Mouse (Mus musculus): Measurements from ENCODE around the gene Mus81. TPM values are rescaled to one million over a fixed set of nuclear protein-coding genes. Genes with fewer than 3 reads are reported as not detected.

The Mus81 gene
- total and polyA plus RNA-seq, 2 experiments from 2014 or later, result 32.6 to 54.8 TPM

DNA sequence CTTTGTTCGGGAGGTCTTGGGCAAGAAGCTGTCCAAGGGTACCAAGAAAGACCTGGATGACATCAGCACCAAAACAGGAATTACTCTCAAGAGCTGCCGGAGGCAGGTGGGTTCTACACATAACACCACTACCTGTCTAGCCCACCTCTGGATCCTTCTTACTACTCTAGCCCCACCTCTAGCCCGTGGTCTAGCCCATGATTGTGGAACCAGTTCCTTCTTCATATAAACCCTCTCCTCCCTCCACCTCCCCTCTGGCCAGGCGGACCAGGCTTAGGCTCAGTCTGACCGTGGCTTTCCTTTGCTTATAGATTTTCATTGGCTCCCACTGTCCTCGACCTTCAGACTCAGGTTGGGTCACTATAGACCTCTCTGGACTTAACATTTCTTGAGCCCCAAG lies 26.8 kb downstream of the Mus81 start:
- Histone ChIP-seq H3K36me3 (ENCODE audit: insufficient read depth) (peaks cover 33% of the 10 kb centered on the region), H3K4me1 (ENCODE audit: insufficient read depth) (peaks cover 23% of the 10 kb centered on the region), H3K27ac (ENCODE audit: low read depth, low read length) (no peak overlapping the region), H3K27me3 (ENCODE audit: insufficient read depth, low read length) (no peaks in the 10 kb centered on the region), H3K9ac (peak overlapping the region; percentile 77; the same call in 1 of the 2 replicates), H3K4me2 (ENCODE audit: low read depth) (peak overlapping the region; percentile 93), H3K9me3 (ENCODE audit: low read length) (no peaks in the 10 kb centered on the region), H3K4me3 (ENCODE audit: low read depth, low read length) (peak overlapping the region; percentile 88)
- TF ChIP-seq CTCF (IDR thresholded peaks at IDR 0.05; ENCODE audit: low read depth), result no peak
- ATAC-seq (no peak), DNase-seq (no peak)
- WGBS, result 82% methylated on average over 6 of the region's 6 CpGs

DNA sequence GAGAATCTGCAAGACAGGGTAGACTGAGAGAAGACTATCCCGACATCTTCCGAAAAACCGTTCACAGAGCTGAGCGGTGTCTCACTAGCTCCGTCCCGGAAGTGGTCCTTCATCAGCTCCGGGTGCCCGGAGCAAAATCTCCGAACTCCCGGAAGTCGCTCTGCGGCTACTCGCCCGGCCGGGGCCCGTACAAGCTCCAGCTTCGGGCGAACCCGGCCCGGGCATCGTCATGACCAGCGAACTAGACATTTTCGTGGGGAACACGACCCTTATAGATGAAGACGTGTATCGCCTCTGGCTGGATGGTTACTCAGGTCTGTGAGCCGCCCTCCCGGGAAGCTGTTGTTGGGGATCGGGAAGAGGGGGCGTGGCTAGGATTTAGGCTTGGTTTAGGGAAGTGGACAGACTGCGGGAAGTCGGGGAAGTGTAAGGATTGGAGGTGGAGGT lies 27.7 kb downstream of the Mus81 start, which contains the start of gene Fibp:
Fibp (plus strand) TSS at position 151 of the 447 bp plus-strand sequence.
- DNase-seq (peak; percentile 94), ATAC-seq (peak; percentile 70)
- H3K27ac ChIP-seq (ENCODE audit: low read depth, low read length), result peak within 1 kb of the TSS; percentile 81
- H3K36me3 ChIP-seq (ENCODE audit: insufficient read depth), result peaks cover 23% of the 10 kb centered on the region
- peak within 1 kb of the TSS; percentile 88 for H3K4me3 ChIP-seq (ENCODE audit: low read depth, low read length)
- H3K9ac ChIP-seq, result peak within 1 kb of the TSS; percentile 77
- H3K27me3 ChIP-seq (ENCODE audit: insufficient read depth, low read length), result no peaks in the 10 kb centered on the region
- peak within 1 kb of the TSS; percentile 93 for H3K4me2 ChIP-seq (ENCODE audit: low read depth)
- H3K4me1 ChIP-seq (ENCODE audit: insufficient read depth), result peaks cover 30% of the 10 kb centered on the region
- TF ChIP-seq CTCF (IDR thresholded peaks at IDR 0.05; ENCODE audit: low read depth), result no peak
- H3K9me3 ChIP-seq (ENCODE audit: low read length), result no peaks in the 10 kb centered on the region
- 2% methylated on average over 32 of the region's 32 CpGs for WGBS

DNA sequence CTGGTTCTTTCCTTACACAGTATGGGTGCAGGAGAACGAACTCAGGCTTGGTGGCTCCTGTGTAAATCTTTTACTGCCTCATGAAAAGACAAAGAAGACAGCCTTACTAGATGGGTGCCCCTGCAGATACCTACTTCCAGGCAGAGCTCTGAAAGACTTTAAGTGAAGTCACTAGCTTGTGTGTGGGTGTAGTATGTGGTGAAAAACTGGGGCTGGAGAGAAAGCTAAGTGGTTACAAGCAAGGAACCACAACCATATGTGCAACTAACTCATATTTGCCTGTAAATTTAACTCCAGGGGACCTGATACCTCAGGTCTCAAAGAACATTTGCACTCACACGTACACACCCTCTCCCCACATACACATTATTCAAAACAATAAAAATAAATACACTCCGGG lies 28.3 kb downstream of the Mus81 start:
- H3K36me3 ChIP-seq (ENCODE audit: insufficient read depth), result peaks cover 17% of the 10 kb centered on the region
- WGBS, result 30% methylated on average over 3 of the region's 3 CpGs

DNA sequence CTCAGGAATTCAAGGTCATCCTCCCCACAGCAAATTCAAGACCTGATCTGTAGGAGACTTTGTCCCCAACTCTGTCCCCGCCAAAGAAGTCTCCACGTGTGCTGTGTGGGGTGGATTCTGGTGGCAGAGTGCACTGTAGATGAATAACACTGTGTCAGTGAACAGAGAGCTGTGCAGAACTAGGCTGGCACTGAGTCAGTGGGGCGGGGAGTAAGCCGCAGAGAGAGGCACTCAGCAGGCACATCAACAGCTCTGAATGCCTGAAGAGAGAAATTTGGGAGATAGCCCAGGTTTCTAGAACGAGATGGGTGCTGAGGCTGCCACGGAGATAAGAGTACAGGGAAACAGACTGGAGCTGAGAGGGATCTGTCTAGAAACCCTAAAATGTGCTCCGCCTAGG lies 29.2 kb downstream of the Mus81 start:
- H3K27me3 ChIP-seq (ENCODE audit: insufficient read depth, low read length), result no peaks in the 10 kb centered on the region
- H3K4me1 ChIP-seq (ENCODE audit: insufficient read depth), result peaks cover 33% of the 10 kb centered on the region
- DNase-seq, result no peak
- no peak for ATAC-seq
- no peak overlapping the region for H3K27ac ChIP-seq (ENCODE audit: low read depth, low read length)
- TF ChIP-seq CTCF (IDR thresholded peaks at IDR 0.05; ENCODE audit: low read depth), result no peak
- H3K9me3 ChIP-seq (ENCODE audit: low read length), result no peaks in the 10 kb centered on the region
- WGBS, result 69% methylated on average over 7 of the region's 7 CpGs
- H3K4me3 ChIP-seq (ENCODE audit: low read depth, low read length), result no peak overlapping the region
- H3K9ac ChIP-seq, result no peak overlapping the region
- H3K4me2 ChIP-seq (ENCODE audit: low read depth), result no peak overlapping the region
- peaks cover 20% of the 10 kb centered on the region for H3K36me3 ChIP-seq (ENCODE audit: insufficient read depth)

More for the DNA sequence above, 28.3 kb downstream of the Mus81 start:
- Histone ChIP-seq H3K9ac (peak overlapping the region; percentile 77), H3K27ac (ENCODE audit: low read depth, low read length) (peak overlapping the region; percentile 81), H3K27me3 (ENCODE audit: insufficient read depth, low read length) (no peaks in the 10 kb centered on the region), H3K4me3 (ENCODE audit: low read depth, low read length) (peak overlapping the region; percentile 88), H3K9me3 (ENCODE audit: low read length) (no peaks in the 10 kb centered on the region), H3K4me1 (ENCODE audit: insufficient read depth) (peaks cover 33% of the 10 kb centered on the region), H3K4me2 (ENCODE audit: low read depth) (peak overlapping the region; percentile 93)
- no peak for ATAC-seq
- DNase-seq, result no peak
- no peak for TF ChIP-seq CTCF (IDR thresholded peaks at IDR 0.05; ENCODE audit: low read depth)

DNA sequence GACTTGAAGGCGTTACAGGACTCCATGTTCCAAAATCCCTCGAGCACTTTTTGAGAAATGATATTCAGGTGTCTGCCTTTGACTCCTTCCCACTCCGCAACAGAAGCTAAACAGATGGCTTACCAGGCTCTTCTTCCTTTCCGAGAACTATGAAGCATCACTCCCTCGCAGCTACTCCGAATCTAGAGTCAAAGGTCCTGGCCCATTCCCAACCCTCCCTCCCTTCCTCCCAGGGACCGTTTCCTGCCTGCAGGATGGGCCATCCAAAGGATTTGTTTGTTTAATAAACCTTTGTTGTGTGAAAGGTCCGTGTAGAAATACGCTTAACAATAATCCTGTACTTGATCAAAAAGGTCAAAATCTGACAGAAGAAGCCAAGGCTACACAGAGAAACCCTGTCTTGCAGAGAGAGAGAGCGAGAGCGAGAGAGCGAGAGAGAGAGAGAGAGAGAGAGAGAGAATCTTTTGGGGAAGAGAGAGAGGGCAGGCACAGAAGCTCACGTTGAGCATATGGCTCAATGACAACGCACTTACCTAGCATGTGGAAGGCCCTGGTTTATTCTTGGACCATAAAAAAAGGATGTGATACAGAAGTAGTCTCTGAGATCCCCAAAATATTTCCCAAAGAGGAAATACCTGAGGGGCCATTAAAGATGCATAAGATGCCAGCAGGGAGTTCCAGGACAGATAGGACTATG lies 30.3 kb downstream of the Mus81 start, which contains the start of gene Ccdc85b:
Ccdc85b (minus strand) TSS at position 149 of the 697 bp plus-strand sequence.
- WGBS, result 15% methylated on average over 14 of the region's 14 CpGs
- Histone ChIP-seq H3K27ac (ENCODE audit: low read depth, low read length) (peak within 1 kb of the TSS; percentile 98), H3K27me3 (ENCODE audit: insufficient read depth, low read length) (no peaks in the 10 kb centered on the region), H3K4me1 (ENCODE audit: insufficient read depth) (peaks cover 33% of the 10 kb centered on the region), H3K4me3 (ENCODE audit: low read depth, low read length) (peak within 1 kb of the TSS; percentile 85), H3K36me3 (ENCODE audit: insufficient read depth) (peaks cover 15% of the 10 kb centered on the region), H3K9ac (peak within 1 kb of the TSS; percentile 96), H3K9me3 (ENCODE audit: low read length) (no peaks in the 10 kb centered on the region), H3K4me2 (ENCODE audit: low read depth) (peak within 1 kb of the TSS; percentile 96)
- no peak for TF ChIP-seq CTCF (IDR thresholded peaks at IDR 0.05; ENCODE audit: low read depth)
- DNase-seq (no peak), ATAC-seq (peak; percentile 5)

DNA sequence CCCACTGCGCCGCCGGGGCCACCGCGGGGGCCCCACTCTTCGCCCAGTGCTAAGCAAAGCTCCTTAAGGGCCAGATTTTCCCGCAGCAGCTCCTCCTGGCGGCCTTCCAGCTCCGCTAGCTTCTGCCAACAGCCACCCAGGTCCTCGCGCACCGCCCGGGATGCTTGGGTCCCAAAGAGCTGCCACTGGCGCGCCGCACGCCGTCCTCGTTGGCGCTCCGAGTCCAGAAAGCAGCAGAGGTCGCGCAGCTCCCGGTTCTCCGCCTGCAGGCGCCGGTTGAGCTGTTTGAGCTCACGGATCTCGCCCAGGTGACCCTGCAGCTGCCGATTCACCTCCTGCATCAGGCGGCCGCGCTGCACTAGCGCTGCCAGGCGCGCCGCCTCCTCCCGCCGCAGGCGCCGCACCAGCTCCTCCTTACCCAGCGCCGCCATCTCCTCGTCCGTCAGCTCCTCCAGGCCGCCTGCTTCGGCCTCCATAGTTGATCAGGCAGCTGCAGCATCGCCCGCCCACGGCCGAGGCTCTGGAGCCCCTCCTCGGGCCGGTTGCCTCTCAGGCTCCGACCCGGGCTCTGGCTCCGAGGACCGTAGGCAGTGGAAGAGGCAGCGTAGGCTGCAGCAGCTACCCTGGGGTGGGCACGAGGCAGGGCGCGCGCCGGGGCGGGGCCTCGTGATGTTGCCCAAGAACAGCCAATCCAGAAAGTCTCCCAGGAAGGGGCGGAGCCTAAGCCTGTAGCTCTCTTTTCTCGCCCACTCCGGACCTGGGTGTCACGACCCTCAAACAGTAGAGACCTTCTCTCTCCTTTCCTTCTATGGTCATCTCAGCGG lies 31.1 kb downstream of the Mus81 start:
- Histone ChIP-seq H3K9me3 (ENCODE audit: low read length) (no peaks in the 10 kb centered on the region), H3K4me1 (ENCODE audit: insufficient read depth) (peaks cover 33% of the 10 kb centered on the region), H3K27ac (ENCODE audit: low read depth, low read length) (peak overlapping the region; percentile 98), H3K9ac (peak overlapping the region; percentile 96), H3K4me3 (ENCODE audit: low read depth, low read length) (peak overlapping the region; percentile 85), H3K4me2 (ENCODE audit: low read depth) (peak overlapping the region; percentile 96), H3K36me3 (ENCODE audit: insufficient read depth) (peaks cover 7% of the 10 kb centered on the region), H3K27me3 (ENCODE audit: insufficient read depth, low read length) (no peaks in the 10 kb centered on the region)
- TF ChIP-seq CTCF (IDR thresholded peaks at IDR 0.05; ENCODE audit: low read depth), result peak; percentile 34
- DNase-seq (peak; percentile 96), ATAC-seq (peak; percentile 94)
- under 1% methylated on average over 70 of the region's 70 CpGs for WGBS

Data from forebrain, postnatal 0 days (tissue).